Mouse (Mus musculus): Measurements from ENCODE around the gene Eps15. TPM values are rescaled to one million over a fixed set of nuclear protein-coding genes. Genes with fewer than 3 reads are reported as not detected.

The Eps15 gene
- polyA plus RNA-seq, 1 experiment from 2014 or later = 50.7 TPM

- Histone ChIP-seq H3K27ac (replicated peaks; ENCODE audit: low read depth, low read length) (no peak overlapping the region), H3K27me3 (ENCODE audit: control insufficient read depth, insufficient read depth, low read length) (no peaks in the 10 kb centered on the region), H3K4me1 (ENCODE audit: control insufficient read depth, insufficient read depth, low read length) (no peaks in the 10 kb centered on the region), H3K9ac (replicated peaks; ENCODE audit: low read length) (no peak overlapping the region), H3K4me3 (ENCODE audit: low read depth, low read length) (no peak overlapping the region), H3K36me3 (replicated peaks; ENCODE audit: control insufficient read depth, insufficient read depth, low read depth, low read length) (no peaks in the 10 kb centered on the region), H3K4me2 (ENCODE audit: low read depth, low read length) (no peak overlapping the region), H3K9me3 (replicated peaks; ENCODE audit: control insufficient read depth, low read length) (no peaks in the 10 kb centered on the region)
- ATAC-seq (replicated peaks; ENCODE audit: insufficient number of reproducible peaks, low FRiP score, low TSS enrichment, low read depth) (no peak), DNase-seq (ENCODE audit: low spot score) (no peak)
Measured at GRCm38 (mm10) chr4:109316941-109317894, 37.1 kb downstream of the Eps15 start.

GRCm38 (mm10) chr4:109336796-109337195 lies 56.7 kb downstream of the Eps15 start:
- 76% methylated on average over 4 of the region's 4 CpGs for WGBS
- no peak overlapping the region for H3K4me2 ChIP-seq (ENCODE audit: low read depth, low read length)
- ATAC-seq (replicated peaks; ENCODE audit: insufficient number of reproducible peaks, low FRiP score, low TSS enrichment, low read depth) (no peak), DNase-seq (ENCODE audit: low spot score) (no peak)
- no peak overlapping the region for H3K27ac ChIP-seq (replicated peaks; ENCODE audit: low read depth, low read length)
- H3K4me3 ChIP-seq (ENCODE audit: low read depth, low read length) = no peak overlapping the region
- no peaks in the 10 kb centered on the region; the same call in 1 of the 2 replicates for H3K36me3 ChIP-seq (replicated peaks; ENCODE audit: control insufficient read depth, insufficient read depth, low read depth, low read length)
- no peak overlapping the region for H3K9ac ChIP-seq (replicated peaks; ENCODE audit: low read length)
- H3K27me3 ChIP-seq (ENCODE audit: control insufficient read depth, insufficient read depth, low read length) = no peaks in the 10 kb centered on the region
- no peaks in the 10 kb centered on the region for H3K9me3 ChIP-seq (replicated peaks; ENCODE audit: control insufficient read depth, low read length)
- H3K4me1 ChIP-seq (ENCODE audit: control insufficient read depth, insufficient read depth, low read length) = no peaks in the 10 kb centered on the region

- H3K36me3 ChIP-seq (replicated peaks; ENCODE audit: control insufficient read depth, insufficient read depth, low read depth, low read length) = no peaks in the 10 kb centered on the region
- no peaks in the 10 kb centered on the region for H3K4me1 ChIP-seq (ENCODE audit: control insufficient read depth, insufficient read depth, low read length)
- H3K4me2 ChIP-seq (ENCODE audit: low read depth, low read length) = no peak overlapping the region
- 63% methylated on average over 1 of the region's 1 CpGs for WGBS
- DNase-seq (ENCODE audit: low spot score) (no peak), ATAC-seq (replicated peaks; ENCODE audit: insufficient number of reproducible peaks, low FRiP score, low TSS enrichment, low read depth) (no peak)
- no peaks in the 10 kb centered on the region for H3K9me3 ChIP-seq (replicated peaks; ENCODE audit: control insufficient read depth, low read length)
- no peak overlapping the region for H3K4me3 ChIP-seq (ENCODE audit: low read depth, low read length)
- H3K27ac ChIP-seq (replicated peaks; ENCODE audit: low read depth, low read length) = no peak overlapping the region
- no peak overlapping the region for H3K9ac ChIP-seq (replicated peaks; ENCODE audit: low read length)
- H3K27me3 ChIP-seq (ENCODE audit: control insufficient read depth, insufficient read depth, low read length) = no peaks in the 10 kb centered on the region
Measured at GRCm38 (mm10) chr4:109341222-109341621, 61.2 kb downstream of the Eps15 start.

GRCm38 (mm10) chr4:109342783-109343485 lies 62.9 kb downstream of the Eps15 start:
- Histone ChIP-seq H3K27ac (replicated peaks; ENCODE audit: low read depth, low read length) (no peak overlapping the region), H3K4me1 (ENCODE audit: control insufficient read depth, insufficient read depth, low read length) (no peaks in the 10 kb centered on the region), H3K4me2 (ENCODE audit: low read depth, low read length) (no peak overlapping the region), H3K36me3 (replicated peaks; ENCODE audit: control insufficient read depth, insufficient read depth, low read depth, low read length) (no peaks in the 10 kb centered on the region), H3K9ac (replicated peaks; ENCODE audit: low read length) (no peak overlapping the region), H3K9me3 (replicated peaks; ENCODE audit: control insufficient read depth, low read length) (no peaks in the 10 kb centered on the region), H3K27me3 (ENCODE audit: control insufficient read depth, insufficient read depth, low read length) (no peaks in the 10 kb centered on the region), H3K4me3 (ENCODE audit: low read depth, low read length) (no peak overlapping the region)
- DNase-seq (ENCODE audit: low spot score) (peak; percentile 56), ATAC-seq (replicated peaks; ENCODE audit: insufficient number of reproducible peaks, low FRiP score, low TSS enrichment, low read depth) (no peak)
- 48% methylated on average over 4 of the region's 4 CpGs for WGBS

GRCm38 (mm10) chr4:109343909-109344308 lies 63.8 kb downstream of the Eps15 start:
- 81% methylated on average over 5 of the region's 5 CpGs for WGBS
- no peaks in the 10 kb centered on the region for H3K27me3 ChIP-seq (ENCODE audit: control insufficient read depth, insufficient read depth, low read length)
- no peak overlapping the region for H3K4me3 ChIP-seq (ENCODE audit: low read depth, low read length)
- no peaks in the 10 kb centered on the region for H3K9me3 ChIP-seq (replicated peaks; ENCODE audit: control insufficient read depth, low read length)
- DNase-seq (ENCODE audit: low spot score) (no peak), ATAC-seq (replicated peaks; ENCODE audit: insufficient number of reproducible peaks, low FRiP score, low TSS enrichment, low read depth) (no peak)
- no peaks in the 10 kb centered on the region for H3K36me3 ChIP-seq (replicated peaks; ENCODE audit: control insufficient read depth, insufficient read depth, low read depth, low read length)
- H3K27ac ChIP-seq (replicated peaks; ENCODE audit: low read depth, low read length) = no peak overlapping the region
- no peaks in the 10 kb centered on the region for H3K4me1 ChIP-seq (ENCODE audit: control insufficient read depth, insufficient read depth, low read length)
- H3K4me2 ChIP-seq (ENCODE audit: low read depth, low read length) = no peak overlapping the region
- H3K9ac ChIP-seq (replicated peaks; ENCODE audit: low read length) = no peak overlapping the region

GRCm38 (mm10) chr4:109378107-109378506 lies 98.0 kb downstream of the Eps15 start:
- WGBS = 87% methylated on average over 1 of the region's 1 CpGs
- H3K27me3 ChIP-seq (ENCODE audit: control insufficient read depth, insufficient read depth, low read length) = no peaks in the 10 kb centered on the region
- no peak for ATAC-seq (replicated peaks; ENCODE audit: insufficient number of reproducible peaks, low FRiP score, low TSS enrichment, low read depth)
- H3K4me1 ChIP-seq (ENCODE audit: control insufficient read depth, insufficient read depth, low read length) = no peaks in the 10 kb centered on the region
- no peaks in the 10 kb centered on the region for H3K9me3 ChIP-seq (replicated peaks; ENCODE audit: control insufficient read depth, low read length)
- H3K36me3 ChIP-seq (replicated peaks; ENCODE audit: control insufficient read depth, insufficient read depth, low read depth, low read length) = no peaks in the 10 kb centered on the region; the same call in 1 of the 2 replicates
- no peak for DNase-seq (ENCODE audit: low spot score)
- no peak overlapping the region for H3K4me3 ChIP-seq (ENCODE audit: low read depth, low read length)
- no peak overlapping the region for H3K9ac ChIP-seq (replicated peaks; ENCODE audit: low read length)
- H3K27ac ChIP-seq (replicated peaks; ENCODE audit: low read depth, low read length) = no peak overlapping the region
- no peak overlapping the region for H3K4me2 ChIP-seq (ENCODE audit: low read depth, low read length)

- Histone ChIP-seq H3K9me3 (replicated peaks; ENCODE audit: control insufficient read depth, low read length) (no peaks in the 10 kb centered on the region), H3K36me3 (replicated peaks; ENCODE audit: control insufficient read depth, insufficient read depth, low read depth, low read length) (no peaks in the 10 kb centered on the region; the same call in 1 of the 2 replicates), H3K27me3 (ENCODE audit: control insufficient read depth, insufficient read depth, low read length) (no peaks in the 10 kb centered on the region), H3K4me2 (ENCODE audit: low read depth, low read length) (no peak overlapping the region), H3K4me1 (ENCODE audit: control insufficient read depth, insufficient read depth, low read length) (no peaks in the 10 kb centered on the region), H3K27ac (replicated peaks; ENCODE audit: low read depth, low read length) (no peak overlapping the region), H3K9ac (replicated peaks; ENCODE audit: low read length) (no peak overlapping the region), H3K4me3 (ENCODE audit: low read depth, low read length) (no peak overlapping the region)
- ATAC-seq (replicated peaks; ENCODE audit: insufficient number of reproducible peaks, low FRiP score, low TSS enrichment, low read depth) (no peak), DNase-seq (ENCODE audit: low spot score) (no peak)
- WGBS = 74% methylated on average over 2 of the region's 2 CpGs
Measured at GRCm38 (mm10) chr4:109382457-109382856, 102.4 kb downstream of the Eps15 start.

- WGBS = 31% methylated on average over 4 of the region's 4 CpGs
- no peak overlapping the region for H3K9ac ChIP-seq (replicated peaks; ENCODE audit: low read length)
- no peaks in the 10 kb centered on the region for H3K27me3 ChIP-seq (ENCODE audit: control insufficient read depth, insufficient read depth, low read length)
- peak; percentile 70; the same call in 1 of the 2 replicates for ATAC-seq (replicated peaks; ENCODE audit: insufficient number of reproducible peaks, low FRiP score, low TSS enrichment, low read depth)
- no peak overlapping the region for H3K27ac ChIP-seq (replicated peaks; ENCODE audit: low read depth, low read length)
- H3K4me1 ChIP-seq (ENCODE audit: control insufficient read depth, insufficient read depth, low read length) = no peaks in the 10 kb centered on the region
- no peaks in the 10 kb centered on the region for H3K9me3 ChIP-seq (replicated peaks; ENCODE audit: control insufficient read depth, low read length)
- no peak overlapping the region for H3K4me2 ChIP-seq (ENCODE audit: low read depth, low read length)
- DNase-seq (ENCODE audit: low spot score) = peak; percentile 77
- no peak overlapping the region for H3K4me3 ChIP-seq (ENCODE audit: low read depth, low read length)
- H3K36me3 ChIP-seq (replicated peaks; ENCODE audit: control insufficient read depth, insufficient read depth, low read depth, low read length) = no peaks in the 10 kb centered on the region
Measured at GRCm38 (mm10) chr4:109385599-109385998, 105.5 kb downstream of the Eps15 start.
